Comparison of ENCODE assay signal across 8 mouse cellular contexts in genomic region chr15:81810671-81811598, GRCm38 (mm10). TPM values are rescaled to one million over a fixed set of nuclear protein-coding genes. Genes with fewer than 3 reads are reported as not detected.
A peak's percentile ranks its signal among the peaks of the same experiment; 100 is the strongest.
DNase-seq lines count a peak whose midpoint lies in the region; ATAC-seq lines count a peak whose summit lies in the region.

No protein-coding gene starts in this region.

- peaks cover 7% of the 10 kb centered on the region for H3K36me3 ChIP-seq in lung, embryonic 16.5 days (ENCODE audit: control insufficient read depth, insufficient read depth, low read length)

- WGBS in lung, embryonic 16.5 days: under 1% methylated on average over 83 of the region's 89 CpGs

- H3K9me3 ChIP-seq in lung, embryonic 16.5 days (ENCODE audit: control insufficient read depth, low read length): no peaks in the 10 kb centered on the region

- peak overlapping the region; percentile 71 for H3K4me3 ChIP-seq in lung, embryonic 16.5 days (ENCODE audit: low read length)

- H3K4me1 ChIP-seq in lung, embryonic 16.5 days (replicated peaks; ENCODE audit: control insufficient read depth, insufficient read depth, low read length): peaks cover 42% of the 10 kb centered on the region

- H3K9ac ChIP-seq in lung, embryonic 16.5 days (ENCODE audit: low read length): peak overlapping the region; percentile 77

- ATAC-seq in hematopoietic stem cell, adult 5-6 weeks (replicated peaks in 1 of 2; ENCODE audit: insufficient read depth in 1 of 2, low FRiP score in 2 of 2, low TSS enrichment in 1 of 2, low read depth in 1 of 2, poor library complexity in 2 of 2, severe bottlenecking in 2 of 2): peak; percentile 91 to 95
- ATAC-seq in lung, embryonic 16.5 days (ENCODE audit: low read depth): peak; percentile 96

- no peaks in the 10 kb centered on the region for H3K27me3 ChIP-seq in lung, embryonic 16.5 days (ENCODE audit: control insufficient read depth, insufficient read depth, low read depth, low read length)

- peak overlapping the region; percentile 89 for H3K4me2 ChIP-seq in lung, embryonic 16.5 days (ENCODE audit: low read depth, low read length)

- H3K27ac ChIP-seq in lung, embryonic 16.5 days (ENCODE audit: low read length): peak overlapping the region; percentile 98

- peak; percentile 97 for DNase-seq in MEL-GATA-1-ER (ENCODE audit: extremely low read depth, low read depth)
- DNase-seq in cerebellum, adult 8-10 months: peak; percentile 97
- peak; percentile 98 for DNase-seq in forelimb bud, embryonic 11.5 days (ENCODE audit: low read depth, low spot score)
- DNase-seq in layer of hippocampus, adult 9-10 months (ENCODE audit: low spot score): peak; percentile 93
- DNase-seq in ovary, postnatal 10 days (ENCODE audit: low spot score): peak; percentile 94
- peak; percentile 96 for DNase-seq in thymus, postnatal 10 days (ENCODE audit: low spot score in 2 of 2)

RNA-seq across cellular contexts. Expression of gene Tef, which starts 8.7 kb away (rescaled TPM):
- total RNA-seq in hematopoietic stem cell, adult 5-6 weeks (2017): 18.6 and 28.9 TPM in 2 replicates
- 32.4 and 39.8 TPM in 2 replicates for polyA plus RNA-seq in lung, embryonic 16.5 days (2015; fragmentation: Nextera tagmentation; extraction: Ambion mirVana)

RNA-seq across cellular contexts. Expression of gene Tob2, which starts 47.7 kb away (rescaled TPM):
- total RNA-seq in hematopoietic stem cell, adult 5-6 weeks (2017): 36.6 and 38.4 TPM in 2 replicates
- polyA plus RNA-seq in lung, embryonic 16.5 days (2015; fragmentation: Nextera tagmentation; extraction: Ambion mirVana): 32.3 and 36.0 TPM in 2 replicates

Comparison
In these comparisons a context has a peak if more than half of its experiments do, and no peak if none do; other contexts are left out.
1. Peak in every context shown above with its lines: DNase-seq, ATAC-seq, H3K4me3 ChIP-seq and H3K27ac ChIP-seq.